Mouse (Mus musculus) cerebellum, adult 11 months (tissue): Measurements from ENCODE around the gene Phospho1.

ENCODE experiments used
- DNase-seq: peaks from one replicate; pipeline ENCODE4 v3.0.0; 2022

Gene Phospho1

GRCm38 (mm10) chr11:95834742-95835710, 10.7 kb downstream of the Phospho1 start:
- DNase-seq, result no peak

GRCm38 (mm10) chr11:95835832-95836231, 11.5 kb downstream of the Phospho1 start:
- DNase-seq, result no peak

- no peak for DNase-seq
Observed at GRCm38 (mm10) chr11:95836433-95836832, 12.1 kb downstream of the Phospho1 start.

- no peak for DNase-seq
Observed at GRCm38 (mm10) chr11:95837059-95837458, 12.8 kb downstream of the Phospho1 start, which contains the start of gene Gngt2. TSS of gene Gngt2 (plus strand) at chr11:95837216.

- DNase-seq, result no peak
Observed at GRCm38 (mm10) chr11:95838598-95838997, 14.3 kb downstream of the Phospho1 start.

- DNase-seq, result no peak
Observed at GRCm38 (mm10) chr11:95838999-95839868, 14.9 kb downstream of the Phospho1 start.

- DNase-seq, result no peak
Observed at GRCm38 (mm10) chr11:95840694-95841497, 16.6 kb downstream of the Phospho1 start.

- no peak for DNase-seq
Observed at GRCm38 (mm10) chr11:95841498-95841830, 17.2 kb downstream of the Phospho1 start.

- DNase-seq, result no peak
Observed at GRCm38 (mm10) chr11:95842074-95842681, 17.9 kb downstream of the Phospho1 start, which contains the start of gene Abi3. TSS of gene Abi3 (minus strand) at chr11:95842476.

GRCm38 (mm10) chr11:95842953-95843352, 18.7 kb downstream of the Phospho1 start:
- no peak for DNase-seq

- DNase-seq, result no peak
Observed at GRCm38 (mm10) chr11:95843421-95843950, 19.2 kb downstream of the Phospho1 start.

- no peak for DNase-seq
Observed at GRCm38 (mm10) chr11:95844935-95845334, 20.6 kb downstream of the Phospho1 start.

GRCm38 (mm10) chr11:95850898-95851297, 26.6 kb downstream of the Phospho1 start:
- no peak for DNase-seq

GRCm38 (mm10) chr11:95853684-95854083, 29.4 kb downstream of the Phospho1 start:
- peak; percentile 50 for DNase-seq

- DNase-seq, result no peak
Observed at GRCm38 (mm10) chr11:95857306-95857705, 33.0 kb downstream of the Phospho1 start.

GRCm38 (mm10) chr11:95857716-95858527, 33.6 kb downstream of the Phospho1 start:
- no peak for DNase-seq

- DNase-seq, result peak; percentile 95
Observed at GRCm38 (mm10) chr11:95858528-95859467, 34.5 kb downstream of the Phospho1 start.

GRCm38 (mm10) chr11:95859468-95859855, 35.2 kb downstream of the Phospho1 start:
- no peak for DNase-seq

GRCm38 (mm10) chr11:95860071-95860490, 35.8 kb downstream of the Phospho1 start:
- no peak for DNase-seq

- DNase-seq, result no peak
Observed at GRCm38 (mm10) chr11:95861397-95861796, 37.1 kb downstream of the Phospho1 start.
